Mouse (Mus musculus): ENCODE measurements around the gene Sox5. TPM values are rescaled to one million over a fixed set of nuclear protein-coding genes. Genes with fewer than 3 reads are reported as not detected.

The Sox5 gene
- polyA plus RNA-seq, 1 experiment from 2014 or later = 23.4 TPM

- Histone ChIP-seq H3K9ac (replicated peaks; ENCODE audit: low read length) (no peak overlapping the region), H3K27me3 (ENCODE audit: control insufficient read depth, insufficient read depth, low read length) (no peaks in the 10 kb centered on the region), H3K4me2 (ENCODE audit: low read depth, low read length) (no peak overlapping the region), H3K4me3 (ENCODE audit: low read depth, low read length) (no peak overlapping the region), H3K4me1 (ENCODE audit: control insufficient read depth, insufficient read depth, low read length) (no peaks in the 10 kb centered on the region), H3K36me3 (replicated peaks; ENCODE audit: control insufficient read depth, insufficient read depth, low read depth, low read length) (no peaks in the 10 kb centered on the region), H3K27ac (replicated peaks; ENCODE audit: low read depth, low read length) (no peak overlapping the region), H3K9me3 (replicated peaks; ENCODE audit: control insufficient read depth, low read length) (no peaks in the 10 kb centered on the region)
- no peak for ATAC-seq (replicated peaks; ENCODE audit: insufficient number of reproducible peaks, low FRiP score, low TSS enrichment, low read depth)
- WGBS = 89% methylated on average over 11 of the region's 11 CpGs
- DNase-seq (ENCODE audit: low spot score) = no peak
These were observed 278.2 kb downstream of the Sox5 start for GRCm38 (mm10) chr6:144503399-144504196.

- Histone ChIP-seq H3K27me3 (ENCODE audit: control insufficient read depth, insufficient read depth, low read length) (no peaks in the 10 kb centered on the region), H3K36me3 (replicated peaks; ENCODE audit: control insufficient read depth, insufficient read depth, low read depth, low read length) (no peaks in the 10 kb centered on the region), H3K9ac (replicated peaks; ENCODE audit: low read length) (no peak overlapping the region), H3K4me3 (ENCODE audit: low read depth, low read length) (no peak overlapping the region), H3K4me1 (ENCODE audit: control insufficient read depth, insufficient read depth, low read length) (no peaks in the 10 kb centered on the region), H3K4me2 (ENCODE audit: low read depth, low read length) (no peak overlapping the region), H3K27ac (replicated peaks; ENCODE audit: low read depth, low read length) (no peak overlapping the region), H3K9me3 (replicated peaks; ENCODE audit: control insufficient read depth, low read length) (no peaks in the 10 kb centered on the region)
- WGBS = 91% methylated on average over 5 of the region's 5 CpGs
- ATAC-seq (replicated peaks; ENCODE audit: insufficient number of reproducible peaks, low FRiP score, low TSS enrichment, low read depth) (no peak), DNase-seq (ENCODE audit: low spot score) (no peak)
These were observed 280.3 kb downstream of the Sox5 start for GRCm38 (mm10) chr6:144501439-144501838.

GRCm38 (mm10) chr6:144498177-144498576 is 283.6 kb downstream of the Sox5 start:
- ATAC-seq (replicated peaks; ENCODE audit: insufficient number of reproducible peaks, low FRiP score, low TSS enrichment, low read depth) (no peak), DNase-seq (ENCODE audit: low spot score) (no peak)
- WGBS = 92% methylated on average over 5 of the region's 5 CpGs
- no peaks in the 10 kb centered on the region for H3K36me3 ChIP-seq (replicated peaks; ENCODE audit: control insufficient read depth, insufficient read depth, low read depth, low read length)
- H3K27ac ChIP-seq (replicated peaks; ENCODE audit: low read depth, low read length) = no peak overlapping the region
- H3K27me3 ChIP-seq (ENCODE audit: control insufficient read depth, insufficient read depth, low read length) = no peaks in the 10 kb centered on the region
- no peak overlapping the region for H3K4me3 ChIP-seq (ENCODE audit: low read depth, low read length)
- H3K9ac ChIP-seq (replicated peaks; ENCODE audit: low read length) = no peak overlapping the region
- no peaks in the 10 kb centered on the region for H3K4me1 ChIP-seq (ENCODE audit: control insufficient read depth, insufficient read depth, low read length)
- H3K4me2 ChIP-seq (ENCODE audit: low read depth, low read length) = no peak overlapping the region
- no peaks in the 10 kb centered on the region for H3K9me3 ChIP-seq (replicated peaks; ENCODE audit: control insufficient read depth, low read length)

GRCm38 (mm10) chr6:144491761-144492415 is 289.9 kb downstream of the Sox5 start:
- 80% methylated on average over 11 of the region's 11 CpGs for WGBS
- no peak overlapping the region for H3K4me3 ChIP-seq (ENCODE audit: low read depth, low read length)
- peaks cover under 1% of the 10 kb centered on the region; the same call in 1 of the 2 replicates for H3K9me3 ChIP-seq (replicated peaks; ENCODE audit: control insufficient read depth, low read length)
- H3K9ac ChIP-seq (replicated peaks; ENCODE audit: low read length) = no peak overlapping the region
- H3K4me1 ChIP-seq (ENCODE audit: control insufficient read depth, insufficient read depth, low read length) = no peaks in the 10 kb centered on the region
- ATAC-seq (replicated peaks; ENCODE audit: insufficient number of reproducible peaks, low FRiP score, low TSS enrichment, low read depth) = no peak
- H3K27ac ChIP-seq (replicated peaks; ENCODE audit: low read depth, low read length) = no peak overlapping the region
- DNase-seq (ENCODE audit: low spot score) = no peak
- H3K27me3 ChIP-seq (ENCODE audit: control insufficient read depth, insufficient read depth, low read length) = no peaks in the 10 kb centered on the region
- H3K4me2 ChIP-seq (ENCODE audit: low read depth, low read length) = no peak overlapping the region
- no peaks in the 10 kb centered on the region for H3K36me3 ChIP-seq (replicated peaks; ENCODE audit: control insufficient read depth, insufficient read depth, low read depth, low read length)

- no peaks in the 10 kb centered on the region for H3K4me1 ChIP-seq (ENCODE audit: control insufficient read depth, insufficient read depth, low read length)
- WGBS = 97% methylated on average over 5 of the region's 5 CpGs
- no peak overlapping the region for H3K27ac ChIP-seq (replicated peaks; ENCODE audit: low read depth, low read length)
- no peak overlapping the region for H3K9ac ChIP-seq (replicated peaks; ENCODE audit: low read length)
- no peaks in the 10 kb centered on the region for H3K36me3 ChIP-seq (replicated peaks; ENCODE audit: control insufficient read depth, insufficient read depth, low read depth, low read length)
- no peak for DNase-seq (ENCODE audit: low spot score)
- ATAC-seq (replicated peaks; ENCODE audit: insufficient number of reproducible peaks, low FRiP score, low TSS enrichment, low read depth) = no peak
- H3K4me2 ChIP-seq (ENCODE audit: low read depth, low read length) = no peak overlapping the region
- H3K4me3 ChIP-seq (ENCODE audit: low read depth, low read length) = no peak overlapping the region
- H3K27me3 ChIP-seq (ENCODE audit: control insufficient read depth, insufficient read depth, low read length) = no peaks in the 10 kb centered on the region
- peaks cover 3% of the 10 kb centered on the region; the same call in 1 of the 2 replicates for H3K9me3 ChIP-seq (replicated peaks; ENCODE audit: control insufficient read depth, low read length)
These were observed 290.9 kb downstream of the Sox5 start for GRCm38 (mm10) chr6:144490896-144491295.

- no peak overlapping the region for H3K9ac ChIP-seq (replicated peaks; ENCODE audit: low read length)
- H3K4me2 ChIP-seq (ENCODE audit: low read depth, low read length) = no peak overlapping the region
- H3K27ac ChIP-seq (replicated peaks; ENCODE audit: low read depth, low read length) = no peak overlapping the region
- H3K27me3 ChIP-seq (ENCODE audit: control insufficient read depth, insufficient read depth, low read length) = no peaks in the 10 kb centered on the region
- H3K4me1 ChIP-seq (ENCODE audit: control insufficient read depth, insufficient read depth, low read length) = no peaks in the 10 kb centered on the region
- DNase-seq (ENCODE audit: low spot score) (no peak), ATAC-seq (replicated peaks; ENCODE audit: insufficient number of reproducible peaks, low FRiP score, low TSS enrichment, low read depth) (no peak)
- H3K36me3 ChIP-seq (replicated peaks; ENCODE audit: control insufficient read depth, insufficient read depth, low read depth, low read length) = no peaks in the 10 kb centered on the region
- H3K9me3 ChIP-seq (replicated peaks; ENCODE audit: control insufficient read depth, low read length) = peaks cover 3% of the 10 kb centered on the region; the same call in 1 of the 2 replicates
- no peak overlapping the region for H3K4me3 ChIP-seq (ENCODE audit: low read depth, low read length)
- 93% methylated on average over 6 of the region's 6 CpGs for WGBS
These were observed 296.2 kb downstream of the Sox5 start for GRCm38 (mm10) chr6:144485578-144485977.

- ATAC-seq (replicated peaks; ENCODE audit: insufficient number of reproducible peaks, low FRiP score, low TSS enrichment, low read depth) (no peak), DNase-seq (ENCODE audit: low spot score) (no peak)
- H3K4me2 ChIP-seq (ENCODE audit: low read depth, low read length) = no peak overlapping the region
- no peaks in the 10 kb centered on the region for H3K36me3 ChIP-seq (replicated peaks; ENCODE audit: control insufficient read depth, insufficient read depth, low read depth, low read length)
- H3K4me3 ChIP-seq (ENCODE audit: low read depth, low read length) = no peak overlapping the region
- H3K27me3 ChIP-seq (ENCODE audit: control insufficient read depth, insufficient read depth, low read length) = no peaks in the 10 kb centered on the region
- H3K27ac ChIP-seq (replicated peaks; ENCODE audit: low read depth, low read length) = no peak overlapping the region
- WGBS = 91% methylated on average over 4 of the region's 4 CpGs
- no peaks in the 10 kb centered on the region for H3K4me1 ChIP-seq (ENCODE audit: control insufficient read depth, insufficient read depth, low read length)
- no peak overlapping the region for H3K9ac ChIP-seq (replicated peaks; ENCODE audit: low read length)
- peaks cover 3% of the 10 kb centered on the region; the same call in 1 of the 2 replicates for H3K9me3 ChIP-seq (replicated peaks; ENCODE audit: control insufficient read depth, low read length)
These were observed 298.6 kb downstream of the Sox5 start for GRCm38 (mm10) chr6:144483166-144483565.
